ENCODE assay signal across 22 mouse cellular contexts in genomic region chr1:106541851-106542250, GRCm38 (mm10).
A peak's percentile ranks its signal among the peaks of the same experiment; 100 is the strongest.
DNase-seq lines count a peak whose midpoint lies in the region; ATAC-seq lines count a peak whose summit lies in the region.
"Had no signal": no experiment of that assay in that cellular context is flagged by ENCODE, and none has a peak within 500 bp of the region (broad histone marks: within the 10 kb centered on the region; RNA-seq: fewer than 3 reads in every experiment).

No protein-coding gene starts in this region.

- no peaks in the 10 kb centered on the region for H3K9me3 ChIP-seq in forebrain, embryonic 10.5 days
- H3K9me3 ChIP-seq in forebrain, embryonic 13.5 days (replicated peaks) = no peaks in the 10 kb centered on the region
- no peaks in the 10 kb centered on the region for H3K9me3 ChIP-seq in kidney, embryonic 14.5 days (ENCODE audit: control insufficient read depth, low read length)
- H3K9me3 ChIP-seq in lung, embryonic 15.5 days = no peaks in the 10 kb centered on the region
- H3K9me3 ChIP-seq in limb, embryonic 13.5 days = no peaks in the 10 kb centered on the region
- H3K9me3 ChIP-seq: embryonic facial prominence, embryonic 15.5 days; G1E; hindbrain, embryonic 12.5 days had no signal

- no peaks in the 10 kb centered on the region for H3K27me3 ChIP-seq in forebrain, embryonic 10.5 days (ENCODE audit: poor library complexity, severe bottlenecking)
- no peaks in the 10 kb centered on the region for H3K27me3 ChIP-seq in forebrain, embryonic 13.5 days
- no peaks in the 10 kb centered on the region for H3K27me3 ChIP-seq in kidney, embryonic 14.5 days (ENCODE audit: control insufficient read depth, insufficient read depth, low read length)
- no peaks in the 10 kb centered on the region for H3K27me3 ChIP-seq in lung, embryonic 15.5 days
- H3K27me3 ChIP-seq in limb, embryonic 13.5 days = no peaks in the 10 kb centered on the region
- H3K27me3 ChIP-seq: embryonic facial prominence, embryonic 15.5 days; hindbrain, embryonic 12.5 days had no signal

- peak overlapping the region; percentile 1; the same call in 1 of the 2 replicates for H3K27ac ChIP-seq in forebrain, embryonic 10.5 days
- no peak overlapping the region for H3K27ac ChIP-seq in forebrain, embryonic 13.5 days
- no peak overlapping the region for H3K27ac ChIP-seq in kidney, embryonic 14.5 days (ENCODE audit: low read depth, low read length)
- H3K27ac ChIP-seq in lung, embryonic 15.5 days = no peak overlapping the region
- H3K27ac ChIP-seq in limb, embryonic 13.5 days = 0 out of 2 replicates have a peak overlapping the region, but pooled peaks have one; percentile 58
- H3K27ac ChIP-seq: hindbrain, embryonic 12.5 days had no signal

- no peak overlapping the region for H3K4me3 ChIP-seq in forebrain, embryonic 10.5 days
- no peak overlapping the region for H3K4me3 ChIP-seq in forebrain, embryonic 13.5 days
- no peak overlapping the region for H3K4me3 ChIP-seq in kidney, embryonic 14.5 days (ENCODE audit: low read length)
- no peak overlapping the region for H3K4me3 ChIP-seq in lung, embryonic 15.5 days
- H3K4me3 ChIP-seq in limb, embryonic 13.5 days = no peak overlapping the region
- H3K4me3 ChIP-seq: embryonic facial prominence, embryonic 15.5 days; erythroblast, embryonic 14.5 days; hindbrain, embryonic 12.5 days had no signal

- no peak overlapping the region for H3K9ac ChIP-seq in forebrain, embryonic 13.5 days
- H3K9ac ChIP-seq in kidney, embryonic 14.5 days (ENCODE audit: low read depth, low read length) = no peak overlapping the region
- no peak overlapping the region for H3K9ac ChIP-seq in lung, embryonic 15.5 days
- H3K9ac ChIP-seq in limb, embryonic 13.5 days = no peak overlapping the region
- H3K9ac ChIP-seq: embryonic facial prominence, embryonic 15.5 days; hindbrain, embryonic 12.5 days had no signal

- ATAC-seq in forebrain, embryonic 13.5 days = no peak
- ATAC-seq in kidney, embryonic 14.5 days (ENCODE audit: low FRiP score, low TSS enrichment) = peak; percentile 44; the same call in 1 of the 2 replicates
- 0 out of 2 replicates have a peak, but pooled peaks have one; percentile 11 for ATAC-seq in lung, embryonic 15.5 days (ENCODE audit: borderline replicate concordance, extremely low read depth, low FRiP score, low TSS enrichment)
- ATAC-seq in limb, embryonic 13.5 days (ENCODE audit: low FRiP score, low read depth) = no peak
- ATAC-seq: CD4-positive, CD25-positive, alpha-beta regulatory T cell, adult 4 months; forebrain, embryonic 16.5 days had no signal

- peaks cover 14% of the 10 kb centered on the region for H3K4me1 ChIP-seq in forebrain, embryonic 10.5 days
- H3K4me1 ChIP-seq in forebrain, embryonic 13.5 days = no peaks in the 10 kb centered on the region
- H3K4me1 ChIP-seq in kidney, embryonic 14.5 days (ENCODE audit: control insufficient read depth, insufficient read depth, low read length) = peaks cover 7% of the 10 kb centered on the region; the same call in 1 of the 2 replicates
- H3K4me1 ChIP-seq in lung, embryonic 15.5 days = 0 out of 2 replicates have a peak, but pooled peaks cover 6% of the 10 kb centered on the region
- H3K4me1 ChIP-seq in limb, embryonic 13.5 days = peaks cover 16% of the 10 kb centered on the region; the same call in 1 of the 2 replicates
- H3K4me1 ChIP-seq: embryonic facial prominence, embryonic 15.5 days; hindbrain, embryonic 12.5 days had no signal

- DNase-seq in forebrain, embryonic 10.5 days (ENCODE audit: extremely low spot score, low spot score) = no peak
- no peak for DNase-seq in kidney, postnatal 36 days
- no peak for DNase-seq in lung, postnatal 36 days
- DNase-seq: adrenal gland, postnatal 10 days; B cell, adult 2 months; cerebellum, adult 11 months; cerebellum, adult 8-10 months; cerebellum, postnatal 14 days; embryo, embryonic 11 days; gastrocnemius, postnatal 10 days; heart, postnatal 10 days; heart, postnatal 4 days had no signal

- 83% methylated on average over 8 of the region's 8 CpGs for WGBS in forebrain, embryonic 10.5 days
- 80% methylated on average over 8 of the region's 8 CpGs for WGBS in forebrain, embryonic 13.5 days
- 78% methylated on average over 8 of the region's 8 CpGs for WGBS in kidney, embryonic 14.5 days
- 75% methylated on average over 8 of the region's 8 CpGs for WGBS in lung, embryonic 15.5 days
- WGBS in limb, embryonic 13.5 days = 82% methylated on average over 8 of the region's 8 CpGs

- no peak overlapping the region for H3K4me2 ChIP-seq in forebrain, embryonic 13.5 days
- H3K4me2 ChIP-seq in kidney, embryonic 14.5 days (replicated peaks; ENCODE audit: low read depth, low read length) = no peak overlapping the region
- H3K4me2 ChIP-seq in lung, embryonic 15.5 days = no peak overlapping the region
- no peak overlapping the region for H3K4me2 ChIP-seq in limb, embryonic 13.5 days (replicated peaks)
- H3K4me2 ChIP-seq: embryonic facial prominence, embryonic 15.5 days; hindbrain, embryonic 12.5 days had no signal

- no peaks in the 10 kb centered on the region for H3K36me3 ChIP-seq in forebrain, embryonic 10.5 days (replicated peaks)
- H3K36me3 ChIP-seq in forebrain, embryonic 13.5 days (ENCODE audit: poor library complexity, severe bottlenecking) = no peaks in the 10 kb centered on the region
- no peaks in the 10 kb centered on the region; the same call in 1 of the 2 replicates for H3K36me3 ChIP-seq in kidney, embryonic 14.5 days (ENCODE audit: control insufficient read depth, insufficient read depth, low read length)
- no peaks in the 10 kb centered on the region for H3K36me3 ChIP-seq in lung, embryonic 15.5 days
- H3K36me3 ChIP-seq in limb, embryonic 13.5 days = peaks cover 10% of the 10 kb centered on the region
- H3K36me3 ChIP-seq: embryonic facial prominence, embryonic 15.5 days; G1E; hindbrain, embryonic 12.5 days had no signal

Comparison
In these comparisons a context has a peak if more than half of its experiments do, and no peak if none do; other contexts are left out.
1. H3K27ac ChIP-seq: peak in forebrain, embryonic 10.5 days (single experiment) and limb, embryonic 13.5 days (single experiment); none in forebrain, embryonic 13.5 days (single experiment), kidney, embryonic 14.5 days (single experiment) and lung, embryonic 15.5 days (single experiment).
2. ATAC-seq: peak in kidney, embryonic 14.5 days (single experiment) and lung, embryonic 15.5 days (single experiment); none in forebrain, embryonic 13.5 days (single experiment) and limb, embryonic 13.5 days (single experiment).